Mouse (Mus musculus) natural killer cell, adult 2 months (primary cell): Measurements from ENCODE around the gene Arid5a.

Experiments used
- DNase-seq, 2 experiments: peaks; one replicate each; pipeline ENCODE4 v3.0.0; 2022; ENCODE audit warnings: low spot score in 2 of 2

Gene Arid5a

GRCm38 (mm10) chr1:36294402-36294801, 13.1 kb upstream of the Arid5a start:
- peak; percentile 67 to 74 for DNase-seq

- DNase-seq: peak; percentile 54 to 74
Observed at GRCm38 (mm10) chr1:36296466-36297149, 10.9 kb upstream of the Arid5a start.

- DNase-seq: no peak
Observed at GRCm38 (mm10) chr1:36298107-36298506, 9.4 kb upstream of the Arid5a start.

GRCm38 (mm10) chr1:36299126-36299525, 8.4 kb upstream of the Arid5a start:
- no peak for DNase-seq

GRCm38 (mm10) chr1:36299676-36300075, 7.9 kb upstream of the Arid5a start:
- DNase-seq: no peak

GRCm38 (mm10) chr1:36300486-36300885, 7.0 kb upstream of the Arid5a start:
- no peak for DNase-seq

- DNase-seq: no peak
Observed at GRCm38 (mm10) chr1:36302273-36302672, 5.3 kb upstream of the Arid5a start.

GRCm38 (mm10) chr1:36302957-36303356, 4.6 kb upstream of the Arid5a start:
- no peak for DNase-seq

GRCm38 (mm10) chr1:36303381-36304320, 3.9 kb upstream of the Arid5a start:
- no peak for DNase-seq

- no peak for DNase-seq
Observed at GRCm38 (mm10) chr1:36304764-36305163, 2.8 kb upstream of the Arid5a start.

- DNase-seq: no peak
Observed at GRCm38 (mm10) chr1:36306120-36306519, 1.4 kb upstream of the Arid5a start.

- DNase-seq: no peak
Observed at GRCm38 (mm10) chr1:36307121-36307494, 425 bp upstream of the Arid5a start.

- peak in 1 of 2 experiments; percentile 39 for DNase-seq
Observed at GRCm38 (mm10) chr1:36308451-36308901, 943 bp downstream of the Arid5a start.

GRCm38 (mm10) chr1:36308966-36309475, 1.5 kb downstream of the Arid5a start:
- peak in 1 of 2 experiments; percentile 31 for DNase-seq

- peak; percentile 89 to 93 for DNase-seq
Observed at GRCm38 (mm10) chr1:36309498-36309901, 2.0 kb downstream of the Arid5a start.

- DNase-seq: peak; percentile 52 to 62
Observed at GRCm38 (mm10) chr1:36314959-36315775, 7.6 kb downstream of the Arid5a start.

- DNase-seq: no peak
Observed at GRCm38 (mm10) chr1:36315776-36316100, 8.2 kb downstream of the Arid5a start.

- no peak for DNase-seq
Observed at GRCm38 (mm10) chr1:36321164-36321563, 13.6 kb downstream of the Arid5a start.

- DNase-seq: no peak
Observed at GRCm38 (mm10) chr1:36321829-36322573, 14.5 kb downstream of the Arid5a start.

GRCm38 (mm10) chr1:36323076-36323475, 15.5 kb downstream of the Arid5a start:
- DNase-seq: no peak
